Mouse (Mus musculus) CH12.LX (cell line): ENCODE data around the gene Tmem121.

ENCODE experiments used
- HCFC1 ChIP-seq: IDR thresholded peaks from 2 replicates; pipeline ENCODE4 v1.6.1; 2012; ENCODE audit warnings: low read depth, mild to moderate bottlenecking, inconsistent platforms, low read length, improper control_type of control experiment
- MAX ChIP-seq: IDR thresholded peaks from 2 replicates; pipeline ENCODE4 v1.6.1; 2011; ENCODE audit warnings: low read length, improper control_type of control experiment
- NELFE ChIP-seq: IDR thresholded peaks from 2 replicates; pipeline ENCODE4 v1.6.1; 2011; ENCODE audit warnings: low read depth, low read length, improper control_type of control experiment
- POLR2A ChIP-seq: IDR thresholded peaks from 2 replicates; pipeline ENCODE4 v1.6.1; 2011; ENCODE audit warnings: low read depth, mild to moderate bottlenecking, improper control_type of control experiment, low read length
- RAD21 ChIP-seq: IDR thresholded peaks from 2 replicates; pipeline ENCODE4 v1.6.1; 2011; ENCODE audit warnings: low read depth, mild to moderate bottlenecking, low read length, improper control_type of control experiment, moderate library complexity

- TF ChIP-seq NELFE: no peak
- no peak for TF ChIP-seq HCFC1
- no peak for TF ChIP-seq POLR2A
- TF ChIP-seq MAX: no peak
- no peak for TF ChIP-seq RAD21
Measured at GRCm38 (mm10) chr12:113139908-113140615, 45.7 kb upstream of the Tmem121 start, which contains the start of gene Crip2.
